Mouse (Mus musculus): ENCODE measurements at regions not wholly inside any gene's neighbourhood (a gene's known extent, or its start where the extent isn't known, plus 50 kb on each side); places are given as distances from the start of the nearest gene placed in this dataset.

DNA sequence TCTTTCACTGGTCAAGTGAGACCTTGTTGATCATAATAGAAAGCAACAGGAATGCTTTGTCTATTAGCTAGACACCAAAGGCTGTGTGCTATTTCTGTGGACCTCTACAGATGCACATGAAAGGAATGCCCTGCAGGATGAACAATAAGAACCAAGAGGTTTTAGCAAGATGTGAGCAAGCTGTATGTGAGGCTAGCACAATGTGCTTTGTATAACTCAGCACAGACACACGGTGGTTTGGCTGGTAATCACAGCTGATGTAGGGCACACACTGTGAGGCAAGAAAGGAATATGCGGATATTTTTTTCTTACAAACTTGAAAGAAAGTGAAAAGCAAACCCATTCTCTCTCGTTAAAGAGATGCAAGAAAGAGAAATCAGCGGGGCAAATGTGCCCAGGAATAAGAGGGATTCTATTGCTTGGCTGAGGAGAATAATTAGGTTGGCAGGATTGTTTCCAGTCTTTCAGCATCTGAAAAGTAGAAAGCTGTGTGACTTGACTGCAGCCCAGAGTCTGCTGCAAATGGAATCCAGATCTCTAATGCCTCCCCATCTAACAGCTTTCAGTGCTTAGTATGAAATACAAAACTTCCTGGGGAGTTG, 2476.1 kb upstream of the Gm6569 start:
- DNase-seq (ENCODE audit: low spot score in 2 of 2), result no peak

DNA sequence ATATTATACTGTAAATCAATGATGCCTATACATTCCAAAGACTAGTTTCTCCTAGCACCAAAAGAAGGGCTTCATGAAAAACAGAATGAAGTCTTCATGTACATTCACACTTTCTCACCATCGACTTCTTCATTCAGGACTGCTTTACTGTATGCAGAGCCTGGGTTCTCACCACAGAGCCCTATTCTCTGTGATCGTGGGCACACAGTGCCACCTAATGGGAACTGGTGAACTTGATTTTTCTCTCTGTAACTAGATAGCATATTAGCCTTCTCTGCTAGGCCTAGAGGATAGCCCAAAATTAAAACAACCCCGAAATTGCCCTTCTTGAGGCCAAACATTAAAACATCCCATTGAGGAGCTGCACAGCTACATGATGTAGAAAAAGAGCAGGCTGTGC, 2458.6 kb upstream of the Gm6569 start:
- DNase-seq (ENCODE audit: low spot score in 2 of 2), result peak; percentile 40 to 51

Data from frontal cortex, postnatal 14 days (tissue).